Mouse (Mus musculus): ENCODE data around the gene Cic. TPM values are rescaled to one million over a fixed set of nuclear protein-coding genes. Genes with fewer than 3 reads are reported as not detected.

Cic gene
- polyA plus RNA-seq, 1 experiment from 2014 or later, result 48.0 TPM

DNA sequence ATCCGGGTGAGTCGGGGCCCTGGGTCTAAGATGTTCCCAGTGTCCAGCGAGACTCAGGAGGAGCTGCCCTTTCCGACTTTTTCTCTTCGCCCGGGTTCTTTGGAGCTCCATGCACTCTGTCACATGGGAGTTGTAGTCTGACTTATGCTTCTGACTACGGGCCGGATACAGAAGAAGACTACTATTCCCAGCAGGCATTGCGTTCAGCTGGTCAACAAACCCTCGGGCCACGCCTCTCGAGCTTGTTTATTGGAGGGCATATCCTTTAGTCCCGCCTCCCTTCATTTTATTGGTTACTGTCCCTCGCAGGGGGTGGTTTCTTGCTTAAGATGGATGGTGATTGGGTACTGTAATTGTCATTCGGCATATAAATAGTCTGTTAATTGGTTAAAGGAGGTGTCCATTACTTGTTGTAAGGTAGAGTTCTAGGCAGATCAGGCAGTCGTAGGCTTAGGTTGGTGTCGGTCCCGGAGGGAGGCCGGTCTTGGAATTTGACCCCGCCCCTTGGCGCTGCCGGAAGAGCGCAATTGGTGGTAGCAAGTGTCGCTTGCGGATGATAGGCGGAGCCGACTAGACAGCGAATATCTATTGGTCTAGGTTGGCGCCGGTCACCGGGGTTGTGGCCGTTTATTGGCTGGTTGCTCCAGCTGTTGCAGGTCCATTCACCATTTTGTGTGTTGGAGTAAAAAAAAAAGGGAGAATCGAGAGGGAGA lies 403 bp downstream of the Cic start:
- 0% methylated on average over 33 of the region's 33 CpGs for WGBS
- ATAC-seq, result peak; percentile 95
- Histone ChIP-seq H3K4me2 (ENCODE audit: low read length) (peak overlapping the region; percentile 79), H3K36me3 (ENCODE audit: control insufficient read depth, insufficient read depth) (peaks cover 4% of the 10 kb centered on the region; the same call in 1 of the 2 replicates), H3K9me3 (ENCODE audit: control insufficient read depth, low read length) (no peaks in the 10 kb centered on the region), H3K27ac (ENCODE audit: low read length) (peak overlapping the region; percentile 90), H3K9ac (replicated peaks; ENCODE audit: low read depth, low read length) (peak overlapping the region; percentile 76), H3K4me1 (replicated peaks; ENCODE audit: control insufficient read depth, insufficient read depth, low read length) (peaks cover 20% of the 10 kb centered on the region), H3K27me3 (replicated peaks; ENCODE audit: control insufficient read depth, insufficient read depth, low read length) (no peaks in the 10 kb centered on the region), H3K4me3 (replicated peaks; ENCODE audit: low read length) (peak overlapping the region; percentile 84)

DNA sequence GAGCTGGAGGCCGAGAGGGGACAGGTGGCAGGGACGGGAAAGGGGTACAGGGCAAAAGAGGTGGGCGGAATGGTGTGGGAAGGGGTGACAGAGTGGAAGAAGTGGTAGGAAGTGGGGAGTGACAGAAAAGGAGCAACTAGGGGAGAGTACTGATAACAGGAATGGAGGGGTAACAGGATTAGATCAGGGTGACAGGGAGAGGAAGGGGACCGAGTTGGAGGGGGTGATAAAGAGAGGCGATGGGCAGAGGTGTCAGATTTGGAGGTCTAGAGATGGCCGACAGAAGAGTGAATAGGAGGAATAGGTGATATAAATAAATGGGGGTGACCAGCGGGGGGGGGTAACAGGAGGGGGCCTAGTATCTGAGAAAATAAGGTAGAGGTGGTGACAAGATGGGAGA lies 1.1 kb downstream of the Cic start:
- peak overlapping the region; percentile 79 for H3K4me2 ChIP-seq (ENCODE audit: low read length)
- H3K4me3 ChIP-seq (replicated peaks; ENCODE audit: low read length), result peak overlapping the region; percentile 84
- H3K36me3 ChIP-seq (ENCODE audit: control insufficient read depth, insufficient read depth), result peaks cover 7% of the 10 kb centered on the region
- peaks cover 20% of the 10 kb centered on the region for H3K4me1 ChIP-seq (replicated peaks; ENCODE audit: control insufficient read depth, insufficient read depth, low read length)
- no peak for ATAC-seq
- H3K27ac ChIP-seq (ENCODE audit: low read length), result peak overlapping the region; percentile 83
- WGBS, result under 1% methylated on average over 7 of the region's 7 CpGs
- no peaks in the 10 kb centered on the region for H3K27me3 ChIP-seq (replicated peaks; ENCODE audit: control insufficient read depth, insufficient read depth, low read length)
- peak overlapping the region; percentile 76 for H3K9ac ChIP-seq (replicated peaks; ENCODE audit: low read depth, low read length)
- H3K9me3 ChIP-seq (ENCODE audit: control insufficient read depth, low read length), result no peaks in the 10 kb centered on the region

DNA sequence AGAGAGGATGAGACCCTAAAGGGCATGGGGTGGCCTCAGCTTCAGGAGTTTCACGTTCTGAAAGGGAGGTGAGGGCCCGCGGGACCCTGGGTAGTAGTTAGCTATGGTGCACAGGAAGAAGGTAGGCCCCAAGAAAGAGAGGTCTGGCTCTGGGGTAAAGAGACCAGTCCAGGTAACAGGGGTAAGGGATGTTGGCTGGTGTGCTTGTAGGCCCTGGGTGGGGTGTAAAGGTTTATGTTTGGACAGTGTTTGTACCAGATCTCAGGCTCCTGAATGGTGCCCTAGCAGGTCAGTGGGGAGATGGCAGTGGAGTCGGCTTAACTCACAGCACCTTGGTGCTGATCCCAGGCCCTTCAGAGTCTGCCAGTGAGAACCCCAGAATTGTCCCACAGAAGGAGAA lies 1.5 kb downstream of the Cic start:
- no peak overlapping the region for H3K27ac ChIP-seq (ENCODE audit: low read length)

DNA sequence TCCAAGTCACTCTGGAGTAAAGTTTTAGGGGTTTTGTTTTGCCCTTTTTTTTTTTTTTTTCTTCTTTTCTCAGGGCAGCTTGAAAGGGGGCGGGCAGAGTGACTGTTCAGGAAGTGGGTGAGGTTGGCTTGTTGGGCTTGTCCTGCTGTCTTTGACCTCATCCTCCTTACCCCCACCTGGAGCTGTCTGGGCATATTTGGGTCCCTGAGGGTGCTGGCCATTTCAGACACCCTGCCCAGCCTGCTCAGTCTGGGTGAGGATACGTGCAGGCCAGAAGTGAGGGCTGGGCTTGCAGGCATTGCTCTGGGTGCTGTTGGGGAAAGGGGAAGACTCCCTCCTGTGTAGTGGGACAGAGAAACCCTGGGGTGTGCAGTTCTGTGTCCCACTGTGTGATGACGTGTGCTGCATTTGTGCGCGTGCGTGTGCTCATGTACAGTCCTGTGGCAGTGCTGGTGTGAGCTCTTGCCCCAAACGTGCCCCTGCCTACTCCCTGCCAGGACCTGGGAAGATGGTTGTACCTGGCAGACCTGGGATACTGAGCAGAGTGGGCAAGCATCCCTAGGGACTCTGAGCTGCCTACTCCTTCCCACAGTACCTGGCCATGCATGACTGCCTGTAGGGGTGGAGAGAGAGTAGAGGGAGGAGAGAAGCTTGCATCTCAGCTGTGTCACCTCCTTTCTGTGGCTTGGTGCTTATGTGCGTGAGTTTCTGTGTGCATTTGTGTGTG lies 2.2 kb downstream of the Cic start:
- peaks cover 24% of the 10 kb centered on the region for H3K4me1 ChIP-seq (replicated peaks; ENCODE audit: control insufficient read depth, insufficient read depth, low read length)
- 76% methylated on average over 8 of the region's 8 CpGs for WGBS
- no peak overlapping the region for H3K4me3 ChIP-seq (replicated peaks; ENCODE audit: low read length)
- no peak overlapping the region for H3K27ac ChIP-seq (ENCODE audit: low read length)
- H3K27me3 ChIP-seq (replicated peaks; ENCODE audit: control insufficient read depth, insufficient read depth, low read length), result no peaks in the 10 kb centered on the region
- 0 out of 2 replicates have a peak overlapping the region, but pooled peaks have one; percentile 12 for H3K9ac ChIP-seq (replicated peaks; ENCODE audit: low read depth, low read length)
- no peaks in the 10 kb centered on the region for H3K9me3 ChIP-seq (ENCODE audit: control insufficient read depth, low read length)
- H3K4me2 ChIP-seq (ENCODE audit: low read length), result peak overlapping the region; percentile 79; the same call in 1 of the 2 replicates
- ATAC-seq, result no peak
- peaks cover 7% of the 10 kb centered on the region for H3K36me3 ChIP-seq (ENCODE audit: control insufficient read depth, insufficient read depth)

More for the DNA sequence above, 1.5 kb downstream of the Cic start:
- peak overlapping the region; percentile 79 for H3K4me2 ChIP-seq (ENCODE audit: low read length)
- H3K36me3 ChIP-seq (ENCODE audit: control insufficient read depth, insufficient read depth), result peaks cover 7% of the 10 kb centered on the region
- WGBS, result 45% methylated on average over 4 of the region's 4 CpGs
- peak overlapping the region; percentile 84 for H3K4me3 ChIP-seq (replicated peaks; ENCODE audit: low read length)
- ATAC-seq, result no peak
- no peaks in the 10 kb centered on the region for H3K27me3 ChIP-seq (replicated peaks; ENCODE audit: control insufficient read depth, insufficient read depth, low read length)
- peak overlapping the region; percentile 76 for H3K9ac ChIP-seq (replicated peaks; ENCODE audit: low read depth, low read length)
- H3K9me3 ChIP-seq (ENCODE audit: control insufficient read depth, low read length), result no peaks in the 10 kb centered on the region
- peaks cover 21% of the 10 kb centered on the region for H3K4me1 ChIP-seq (replicated peaks; ENCODE audit: control insufficient read depth, insufficient read depth, low read length)

DNA sequence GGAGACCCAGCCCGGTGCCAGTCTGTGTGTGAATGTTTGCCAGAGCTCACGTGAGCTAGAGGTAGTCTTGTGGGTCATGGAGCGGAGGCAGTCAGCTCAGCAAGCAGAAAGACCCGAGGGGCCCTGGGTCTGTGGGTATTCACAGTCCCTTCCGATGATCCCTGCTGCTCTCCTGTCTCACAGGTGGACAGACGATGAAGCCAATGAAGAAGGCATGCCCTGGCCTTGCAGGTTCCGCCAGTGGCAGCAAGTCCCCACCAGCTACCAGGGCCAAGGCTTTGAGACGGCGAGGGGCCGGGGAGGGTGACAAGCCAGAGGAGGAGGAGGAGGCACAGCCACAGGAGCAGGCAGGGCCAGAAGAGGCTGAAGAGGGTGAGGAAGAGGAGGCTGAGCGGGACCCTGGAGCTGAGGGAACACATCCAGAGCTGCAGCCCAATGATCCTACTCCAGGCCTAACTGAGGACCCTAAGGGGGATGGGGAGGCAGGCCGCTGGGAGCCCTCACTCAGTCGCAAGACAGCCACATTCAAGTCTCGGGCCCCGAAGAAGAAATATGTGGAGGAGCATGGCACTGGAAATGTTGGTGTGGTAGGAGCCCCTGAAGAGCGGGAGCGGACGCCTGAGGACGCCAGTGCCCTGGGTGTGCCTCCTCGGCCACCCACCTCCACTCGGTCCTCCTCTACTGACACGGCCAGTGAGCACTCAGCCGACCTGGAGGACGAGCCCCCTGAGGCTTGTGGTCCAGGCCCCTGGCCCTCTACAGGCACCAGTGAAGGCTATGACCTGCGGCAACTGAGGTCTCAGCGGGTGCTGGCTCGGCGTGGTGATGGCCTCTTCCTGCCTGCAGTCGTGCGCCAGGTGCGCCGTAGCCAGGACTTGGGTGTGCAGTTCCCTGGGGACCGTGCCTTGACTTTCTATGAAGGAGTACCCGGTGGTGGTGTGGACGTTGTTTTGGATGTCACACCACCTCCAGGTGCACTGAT lies 3.4 kb downstream of the Cic start:
- Histone ChIP-seq H3K36me3 (ENCODE audit: control insufficient read depth, insufficient read depth) (peaks cover 7% of the 10 kb centered on the region), H3K27ac (ENCODE audit: low read length) (no peak overlapping the region), H3K4me3 (replicated peaks; ENCODE audit: low read length) (no peak overlapping the region), H3K4me2 (ENCODE audit: low read length) (no peak overlapping the region), H3K9ac (replicated peaks; ENCODE audit: low read depth, low read length) (no peak overlapping the region), H3K4me1 (replicated peaks; ENCODE audit: control insufficient read depth, insufficient read depth, low read length) (peaks cover 35% of the 10 kb centered on the region), H3K9me3 (ENCODE audit: control insufficient read depth, low read length) (no peaks in the 10 kb centered on the region), H3K27me3 (replicated peaks; ENCODE audit: control insufficient read depth, insufficient read depth, low read length) (no peaks in the 10 kb centered on the region)
- WGBS, result 90% methylated on average over 35 of the region's 35 CpGs
- ATAC-seq, result no peak

DNA sequence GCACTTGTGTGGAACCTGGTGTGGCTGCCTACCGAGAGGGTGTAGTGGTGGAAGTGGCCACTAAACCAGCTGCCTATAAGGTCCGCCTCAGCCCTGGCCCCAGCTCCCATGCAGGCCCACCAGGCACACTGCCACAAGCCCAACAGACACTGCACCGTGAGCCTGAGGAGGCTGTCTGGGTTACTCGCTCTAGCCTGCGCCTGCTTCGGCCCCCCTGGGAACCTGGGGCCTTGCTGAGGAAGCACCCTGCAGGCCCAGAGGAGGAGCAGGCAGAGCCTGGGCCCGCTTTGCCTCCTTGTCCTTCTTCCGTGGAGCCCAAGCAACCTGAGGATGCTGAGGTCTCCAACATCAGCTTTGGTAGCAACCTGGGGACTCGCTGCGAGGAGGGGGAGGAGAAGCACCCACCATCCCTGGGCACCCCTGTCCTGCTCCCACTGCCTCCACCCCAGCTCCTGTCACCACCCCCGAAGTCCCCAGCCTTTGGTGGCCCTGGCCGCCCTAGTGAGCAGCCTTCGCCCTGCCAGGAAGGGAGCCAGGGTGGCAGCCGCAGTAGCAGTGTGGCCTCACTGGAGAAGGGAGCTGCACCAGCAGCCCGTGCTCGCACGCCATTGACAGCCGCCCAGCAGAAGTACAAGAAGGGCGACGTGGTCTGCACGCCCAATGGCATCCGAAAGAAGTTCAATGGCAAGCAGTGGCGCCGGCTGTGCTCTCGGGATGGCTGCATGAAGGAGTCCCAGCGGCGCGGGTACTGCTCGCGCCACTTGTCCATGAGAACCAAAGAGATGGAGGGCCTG lies 4.3 kb downstream of the Cic start:
- Histone ChIP-seq H3K9ac (replicated peaks; ENCODE audit: low read depth, low read length) (no peak overlapping the region), H3K4me3 (replicated peaks; ENCODE audit: low read length) (no peak overlapping the region), H3K27ac (ENCODE audit: low read length) (no peak overlapping the region), H3K36me3 (ENCODE audit: control insufficient read depth, insufficient read depth) (peaks cover 7% of the 10 kb centered on the region), H3K4me1 (replicated peaks; ENCODE audit: control insufficient read depth, insufficient read depth, low read length) (peaks cover 38% of the 10 kb centered on the region), H3K27me3 (replicated peaks; ENCODE audit: control insufficient read depth, insufficient read depth, low read length) (no peaks in the 10 kb centered on the region), H3K4me2 (ENCODE audit: low read length) (no peak overlapping the region), H3K9me3 (ENCODE audit: control insufficient read depth, low read length) (no peaks in the 10 kb centered on the region)
- WGBS, result 89% methylated on average over 27 of the region's 30 CpGs
- no peak for ATAC-seq

DNA sequence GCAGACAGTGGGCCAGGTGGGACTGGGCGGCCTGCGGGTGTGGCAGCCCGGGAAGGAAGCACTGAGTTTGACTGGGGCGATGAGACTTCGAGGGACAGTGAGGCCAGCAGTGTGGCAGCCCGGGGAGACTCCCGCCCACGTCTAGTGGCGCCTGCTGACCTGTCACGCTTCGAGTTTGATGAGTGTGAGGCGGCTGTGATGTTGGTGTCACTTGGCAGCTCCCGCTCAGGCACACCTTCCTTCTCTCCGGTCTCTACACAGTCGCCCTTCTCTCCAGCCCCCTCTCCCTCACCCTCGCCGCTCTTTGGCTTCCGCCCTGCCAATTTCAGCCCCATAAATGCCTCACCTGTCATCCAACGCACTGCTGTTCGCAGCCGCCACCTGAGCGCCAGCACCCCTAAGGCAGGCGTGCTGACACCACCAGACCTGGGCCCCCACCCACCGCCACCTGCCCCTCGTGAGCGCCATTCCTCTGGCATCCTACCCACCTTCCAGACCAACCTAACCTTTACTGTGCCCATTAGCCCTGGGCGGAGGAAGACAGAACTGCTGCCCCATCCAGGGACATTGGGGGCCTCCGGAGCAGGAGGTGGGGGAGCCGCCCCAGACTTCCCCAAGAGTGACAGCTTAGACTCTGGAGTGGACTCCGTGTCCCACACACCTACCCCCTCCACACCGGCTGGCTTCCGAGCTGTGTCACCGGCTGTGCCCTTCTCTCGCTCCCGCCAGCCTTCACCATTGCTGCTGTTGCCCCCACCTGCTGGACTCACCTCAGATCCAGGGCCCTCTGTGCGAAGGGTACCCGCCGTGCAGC lies 5.1 kb downstream of the Cic start:
- no peak for ATAC-seq
- Histone ChIP-seq H3K27ac (ENCODE audit: low read length) (no peak overlapping the region), H3K4me3 (replicated peaks; ENCODE audit: low read length) (no peak overlapping the region), H3K4me1 (replicated peaks; ENCODE audit: control insufficient read depth, insufficient read depth, low read length) (peaks cover 38% of the 10 kb centered on the region), H3K9me3 (ENCODE audit: control insufficient read depth, low read length) (no peaks in the 10 kb centered on the region), H3K9ac (replicated peaks; ENCODE audit: low read depth, low read length) (no peak overlapping the region), H3K36me3 (ENCODE audit: control insufficient read depth, insufficient read depth) (peaks cover 7% of the 10 kb centered on the region), H3K4me2 (ENCODE audit: low read length) (no peak overlapping the region), H3K27me3 (replicated peaks; ENCODE audit: control insufficient read depth, insufficient read depth, low read length) (no peaks in the 10 kb centered on the region)
- WGBS, result 92% methylated on average over 38 of the region's 38 CpGs
